Mouse (Mus musculus) liver, embryonic 11.5 days (tissue): Measurements from ENCODE around the gene Anks1. TPM values are rescaled to one million over a fixed set of nuclear protein-coding genes. Genes with fewer than 3 reads are reported as not detected.

Experiments used
- ATAC-seq: fragments of 200-750 bp; cut with Nextera tagmentation; replicated peaks from 2 replicates; pipeline ENCODE4 v1.8.0; 2017; ENCODE audit warnings: moderate number of reproducible peaks, mild to moderate bottlenecking, moderate TSS enrichment, moderate library complexity; ENCODE audit not compliant: low FRiP score
- DNase-seq: peaks from one replicate; pipeline ENCODE4 v3.0.0-alpha.2; 2017; ENCODE audit warnings: low spot score
- H3K27ac ChIP-seq: fragments of 300-500 bp; sonication (generic); 2 replicates; pipeline ENCODE4 v1.5.1; 2014; ENCODE audit warnings: mild to moderate bottlenecking, low read depth, low read length, control low read depth
- H3K27me3 ChIP-seq: fragments of 300-500 bp; sonication (generic); replicated peaks from 2 replicates; pipeline ENCODE4 v1.6.1; 2014; ENCODE audit warnings: low read length, mixed read lengths; ENCODE audit not compliant: control insufficient read depth, insufficient read depth
- H3K36me3 ChIP-seq: fragments of 300-500 bp; sonication (generic); 2 replicates; pipeline ENCODE4 v1.6.1; 2014; ENCODE audit warnings: mild to moderate bottlenecking, low read length, moderate library complexity, mixed read lengths; ENCODE audit not compliant: control insufficient read depth, insufficient read depth
- H3K4me1 ChIP-seq: fragments of 300-500 bp; sonication (generic); replicated peaks from 2 replicates; pipeline ENCODE4 v1.6.1; 2014; ENCODE audit warnings: low read length, mixed read lengths; ENCODE audit not compliant: control insufficient read depth, insufficient read depth
- H3K4me2 ChIP-seq: fragments of 300-500 bp; sonication (generic); 2 replicates; pipeline ENCODE4 v1.6.1; 2014; ENCODE audit warnings: mild to moderate bottlenecking, control low read depth, moderate library complexity
- H3K4me3 ChIP-seq: fragments of 300-500 bp; sonication (generic); 2 replicates; pipeline ENCODE4 v1.5.1; 2014; ENCODE audit warnings: low read depth, low read length, control low read depth
- H3K9ac ChIP-seq: fragments of 300-500 bp; sonication (generic); 2 replicates; pipeline ENCODE4 v1.6.1; 2014; ENCODE audit warnings: low read depth, low read length, control low read depth
- H3K9me3 ChIP-seq: fragments of 300-500 bp; sonication (generic); 2 replicates; pipeline ENCODE4 v1.6.1; 2016; ENCODE audit warnings: low read length, inconsistent platforms, mixed read lengths; ENCODE audit not compliant: control insufficient read depth
- WGBS: fragments of 180-500 bp; shearing (Covaris S2); extraction: QIAGEN DNeasy Blood & Tissue Kit; methylation state at CpG from one replicate; pipeline ENCODE4 v1.1.7; 2014; 5-methylcytosine and 5-hydroxymethylcytosine counted together
- polyA plus RNA-seq: library from polyadenylated mRNA; unstranded; fragments of >200 nt; fragmentation: Nextera tagmentation; extraction: Ambion mirVana; gene quantifications from 2 replicates; pipeline ENCODE4 v1.2.1, GENCODE M21; 2014

Gene Anks1
- polyA plus RNA-seq, 1 experiment from 2014 or later, result 8.9 TPM

GRCm38 (mm10) chr17:27938121-27938754 is 29.1 kb downstream of the Anks1 start:
- WGBS, result 73% methylated on average over 12 of the region's 12 CpGs
- no peak overlapping the region for H3K27ac ChIP-seq
- H3K9ac ChIP-seq, result no peak overlapping the region
- H3K9me3 ChIP-seq, result no peaks in the 10 kb centered on the region
- DNase-seq (no peak), ATAC-seq (no peak)
- H3K27me3 ChIP-seq, result no peaks in the 10 kb centered on the region
- no peaks in the 10 kb centered on the region for H3K36me3 ChIP-seq
- H3K4me1 ChIP-seq, result peaks cover 8% of the 10 kb centered on the region
- no peak overlapping the region for H3K4me3 ChIP-seq
- H3K4me2 ChIP-seq, result no peak overlapping the region

- H3K9ac ChIP-seq, result no peak overlapping the region
- no peaks in the 10 kb centered on the region for H3K9me3 ChIP-seq
- H3K4me1 ChIP-seq, result peaks cover 8% of the 10 kb centered on the region
- ATAC-seq (no peak), DNase-seq (no peak)
- no peak overlapping the region for H3K4me2 ChIP-seq
- no peak overlapping the region for H3K27ac ChIP-seq
- no peaks in the 10 kb centered on the region for H3K36me3 ChIP-seq
- no peaks in the 10 kb centered on the region for H3K27me3 ChIP-seq
- no peak overlapping the region for H3K4me3 ChIP-seq
- WGBS, result 80% methylated on average over 5 of the region's 5 CpGs
Observed at GRCm38 (mm10) chr17:27939028-27939427, 29.9 kb downstream of the Anks1 start.

- H3K27me3 ChIP-seq, result no peaks in the 10 kb centered on the region
- H3K9ac ChIP-seq, result no peak overlapping the region
- no peak for DNase-seq
- no peak for ATAC-seq
- H3K4me1 ChIP-seq, result peaks cover 8% of the 10 kb centered on the region
- H3K4me3 ChIP-seq, result no peak overlapping the region
- H3K4me2 ChIP-seq, result no peak overlapping the region
- WGBS, result 73% methylated on average over 4 of the region's 4 CpGs
- no peaks in the 10 kb centered on the region for H3K36me3 ChIP-seq
- no peaks in the 10 kb centered on the region for H3K9me3 ChIP-seq
- no peak overlapping the region for H3K27ac ChIP-seq
Observed at GRCm38 (mm10) chr17:27940352-27940751, 31.2 kb downstream of the Anks1 start.

- H3K9me3 ChIP-seq, result no peaks in the 10 kb centered on the region
- no peak overlapping the region for H3K4me2 ChIP-seq
- no peak for ATAC-seq
- no peak overlapping the region for H3K27ac ChIP-seq
- no peak overlapping the region for H3K4me3 ChIP-seq
- peaks cover 13% of the 10 kb centered on the region for H3K4me1 ChIP-seq
- no peaks in the 10 kb centered on the region for H3K27me3 ChIP-seq
- no peaks in the 10 kb centered on the region for H3K36me3 ChIP-seq
- DNase-seq, result no peak
- H3K9ac ChIP-seq, result no peak overlapping the region
- WGBS, result 60% methylated on average over 5 of the region's 5 CpGs
Observed at GRCm38 (mm10) chr17:27941178-27941577, 32.1 kb downstream of the Anks1 start.

GRCm38 (mm10) chr17:27941698-27942097 is 32.6 kb downstream of the Anks1 start:
- peaks cover 13% of the 10 kb centered on the region for H3K4me1 ChIP-seq
- WGBS, result 53% methylated on average over 2 of the region's 2 CpGs
- H3K9ac ChIP-seq, result no peak overlapping the region
- no peak overlapping the region for H3K27ac ChIP-seq
- H3K27me3 ChIP-seq, result no peaks in the 10 kb centered on the region
- no peak overlapping the region for H3K4me3 ChIP-seq
- no peaks in the 10 kb centered on the region for H3K36me3 ChIP-seq
- H3K4me2 ChIP-seq, result no peak overlapping the region
- H3K9me3 ChIP-seq, result no peaks in the 10 kb centered on the region
- no peak for ATAC-seq
- no peak for DNase-seq

- no peak overlapping the region for H3K4me2 ChIP-seq
- no peak overlapping the region for H3K9ac ChIP-seq
- H3K4me1 ChIP-seq, result peaks cover 13% of the 10 kb centered on the region
- H3K27me3 ChIP-seq, result no peaks in the 10 kb centered on the region
- no peak for DNase-seq
- no peaks in the 10 kb centered on the region for H3K9me3 ChIP-seq
- no peak overlapping the region for H3K27ac ChIP-seq
- 88% methylated on average over 4 of the region's 4 CpGs for WGBS
- H3K4me3 ChIP-seq, result no peak overlapping the region
- no peaks in the 10 kb centered on the region for H3K36me3 ChIP-seq
- ATAC-seq, result no peak
Observed at GRCm38 (mm10) chr17:27942131-27942530, 33.0 kb downstream of the Anks1 start.

GRCm38 (mm10) chr17:27945546-27946216 is 36.6 kb downstream of the Anks1 start:
- no peak overlapping the region for H3K9ac ChIP-seq
- H3K9me3 ChIP-seq, result no peaks in the 10 kb centered on the region
- no peaks in the 10 kb centered on the region for H3K36me3 ChIP-seq
- no peaks in the 10 kb centered on the region for H3K27me3 ChIP-seq
- peaks cover 4% of the 10 kb centered on the region; the same call in 1 of the 2 replicates for H3K4me1 ChIP-seq
- DNase-seq (no peak), ATAC-seq (no peak)
- WGBS, result 81% methylated on average over 6 of the region's 6 CpGs
- H3K27ac ChIP-seq, result no peak overlapping the region
- H3K4me3 ChIP-seq, result no peak overlapping the region
- H3K4me2 ChIP-seq, result no peak overlapping the region

GRCm38 (mm10) chr17:27946371-27946770 is 37.3 kb downstream of the Anks1 start:
- no peak for DNase-seq
- Histone ChIP-seq H3K4me3 (no peak overlapping the region), H3K9ac (no peak overlapping the region), H3K9me3 (no peaks in the 10 kb centered on the region), H3K4me1 (0 out of 2 replicates have a peak, but pooled peaks cover 4% of the 10 kb centered on the region), H3K27ac (no peak overlapping the region), H3K4me2 (no peak overlapping the region), H3K27me3 (no peaks in the 10 kb centered on the region), H3K36me3 (no peaks in the 10 kb centered on the region)
- no peak for ATAC-seq
- 92% methylated on average over 8 of the region's 8 CpGs for WGBS

- DNase-seq, result no peak
Observed at GRCm38 (mm10) chr17:27947155-27947554, 38.0 kb downstream of the Anks1 start.

More at GRCm38 (mm10) chr17:27947155-27947554, 38.0 kb downstream of the Anks1 start:
- H3K4me3 ChIP-seq, result no peak overlapping the region
- no peak overlapping the region for H3K4me2 ChIP-seq
- no peaks in the 10 kb centered on the region for H3K9me3 ChIP-seq
- H3K27ac ChIP-seq, result no peak overlapping the region
- no peaks in the 10 kb centered on the region for H3K36me3 ChIP-seq
- H3K9ac ChIP-seq, result no peak overlapping the region
- WGBS, result 80% methylated on average over 2 of the region's 2 CpGs
- no peaks in the 10 kb centered on the region for H3K27me3 ChIP-seq
- ATAC-seq, result no peak
- H3K4me1 ChIP-seq, result 0 out of 2 replicates have a peak, but pooled peaks cover 4% of the 10 kb centered on the region
